Mouse (Mus musculus) brain, embryonic 14.5 days (tissue): ENCODE data around the gene Wwc2.

ENCODE experiments used
- CTCF ChIP-seq: fragments of 200-500 bp; IDR thresholded peaks from 2 replicates; pipeline ENCODE4 v1.5.1; 2012; ENCODE audit warnings: inconsistent platforms, mild to moderate bottlenecking, moderate library complexity, borderline replicate concordance; ENCODE audit not compliant: insufficient read depth, insufficient read length; ENCODE audit errors: extremely low read depth
- POLR2A ChIP-seq: fragments of 200-500 bp; IDR thresholded peaks from 2 replicates; pipeline ENCODE4 v1.6.1; 2012; ENCODE audit warnings: mild to moderate bottlenecking, inconsistent platforms, borderline replicate concordance; ENCODE audit not compliant: poor library complexity, insufficient read depth, insufficient read length, severe bottlenecking; ENCODE audit errors: extremely low read depth

- no peak for TF ChIP-seq POLR2A
- peak; percentile 93 for TF ChIP-seq CTCF
Measured at GRCm38 (mm10) chr8:48016538-48016937, 25.8 kb upstream of the Wwc2 start.
